Mouse (Mus musculus): ENCODE measurements at regions not wholly inside any gene's neighbourhood (a gene's known extent, or its start where the extent isn't known, plus 50 kb on each side); places are given as distances from the start of the nearest gene placed in this dataset.

DNA sequence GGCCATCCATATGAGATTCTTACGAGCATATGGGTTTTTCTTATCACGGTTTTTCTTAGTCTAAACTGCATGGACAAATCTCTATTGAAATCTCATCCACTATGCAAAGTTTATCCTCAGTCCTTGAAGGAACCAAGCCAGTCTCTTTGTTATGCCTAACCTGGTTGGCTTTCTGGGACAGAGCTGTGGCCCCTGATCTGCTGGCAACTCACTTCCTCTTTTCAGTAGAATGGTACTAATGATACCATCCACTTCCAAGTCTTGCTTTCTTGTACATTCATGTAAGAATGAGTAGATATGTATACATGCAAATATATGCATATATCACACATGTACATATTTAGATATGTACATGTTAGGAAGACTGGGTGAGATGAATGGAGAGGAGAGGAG lies 89.8 kb upstream of the Irf2bp2 start:
- TF ChIP-seq CTCF (IDR thresholded peaks at IDR 0.05) (no peak), EP300 (IDR thresholded peaks at IDR 0.05; ENCODE audit: insufficient read depth, low read depth, low read length) (no peak)

Data from heart, adult 2 months (tissue).